Mouse (Mus musculus) midbrain, embryonic 14.5 days (tissue): ENCODE data around the gene Ereg. TPM values are rescaled to one million over a fixed set of nuclear protein-coding genes. Genes with fewer than 3 reads are reported as not detected.

Experiments
- ATAC-seq: fragments of 200-750 bp; cut with Nextera tagmentation; 2 replicates; pipeline ENCODE4 v1.8.0; 2017; ENCODE audit warnings: moderate number of reproducible peaks, moderate library complexity; ENCODE audit not compliant: low FRiP score, low TSS enrichment
- DNase-seq: peaks from one replicate; pipeline ENCODE4 v3.0.0-alpha.2; 2015
- H3K27ac ChIP-seq: fragments of 300-500 bp; sonication (generic); replicated peaks from 2 replicates; pipeline ENCODE4 v1.5.1; 2014; ENCODE audit warnings: mild to moderate bottlenecking, low read depth, low read length, moderate library complexity
- H3K27me3 ChIP-seq: fragments of 300-500 bp; sonication (generic); 2 replicates; pipeline ENCODE4 v1.6.1; 2014; ENCODE audit warnings: low read length, control low read depth, mixed read lengths; ENCODE audit not compliant: control insufficient read depth, insufficient read depth
- H3K36me3 ChIP-seq: fragments of 300-500 bp; sonication (generic); 2 replicates; pipeline ENCODE4 v1.6.1; 2014; ENCODE audit warnings: low read length, control low read depth; ENCODE audit not compliant: control insufficient read depth, insufficient read depth
- H3K4me1 ChIP-seq: fragments of 300-500 bp; sonication (generic); 2 replicates; pipeline ENCODE4 v1.6.1; 2014; ENCODE audit warnings: mild to moderate bottlenecking, antibody characterized with exemption, low read length, control low read depth; ENCODE audit not compliant: control insufficient read depth, insufficient read depth
- H3K4me2 ChIP-seq: fragments of 300-500 bp; sonication (generic); 2 replicates; pipeline ENCODE4 v1.6.1; 2014; ENCODE audit warnings: mild to moderate bottlenecking, low read length, moderate library complexity
- H3K4me3 ChIP-seq: fragments of 300-500 bp; sonication (generic); replicated peaks from 2 replicates; pipeline ENCODE4 v1.5.1; 2014; ENCODE audit warnings: low read depth, low read length
- H3K9ac ChIP-seq: fragments of 300-500 bp; sonication (generic); replicated peaks from 2 replicates; pipeline ENCODE4 v1.6.1; 2014; ENCODE audit warnings: mild to moderate bottlenecking, low read length, moderate library complexity
- H3K9me3 ChIP-seq: fragments of 300-500 bp; sonication (generic); 2 replicates; pipeline ENCODE4 v1.6.1; 2016; ENCODE audit warnings: low read length, control low read depth, mixed read lengths; ENCODE audit not compliant: control insufficient read depth
- WGBS: fragments of 180-500 bp; shearing (Covaris S2); extraction: QIAGEN DNeasy Blood & Tissue Kit; methylation state at CpG from one replicate; pipeline ENCODE4 v1.1.7; 2014; 5-methylcytosine and 5-hydroxymethylcytosine counted together
- polyA plus RNA-seq: library from polyadenylated mRNA; unstranded; fragments of >200 nt; fragmentation: Nextera tagmentation; extraction: Ambion mirVana; gene quantifications from 2 replicates; pipeline ENCODE4 v1.2.1, GENCODE M21; 2014

Gene Ereg
- polyA plus RNA-seq: not detected in 2 replicates

GRCm38 (mm10) chr5:91074450-91074950, at the start of gene Ereg:
Ereg (plus strand) TSS chr5:91074622.
- 1% methylated on average over 25 of the region's 25 CpGs for WGBS
- Histone ChIP-seq H3K36me3 (no peaks in the 10 kb centered on the region), H3K4me2 (peak within 1 kb of the TSS; percentile 64), H3K9me3 (no peaks in the 10 kb centered on the region), H3K9ac (peak within 1 kb of the TSS; percentile 21; the same call in 1 of the 2 replicates), H3K27me3 (no peaks in the 10 kb centered on the region), H3K4me3 (peak within 1 kb of the TSS; percentile 34), H3K27ac (no peak within 1 kb of the TSS), H3K4me1 (peaks cover 6% of the 10 kb centered on the region; the same call in 1 of the 2 replicates)
- ATAC-seq (peak; percentile 62; the same call in 1 of the 2 replicates), DNase-seq (peak; percentile 46)

DNA sequence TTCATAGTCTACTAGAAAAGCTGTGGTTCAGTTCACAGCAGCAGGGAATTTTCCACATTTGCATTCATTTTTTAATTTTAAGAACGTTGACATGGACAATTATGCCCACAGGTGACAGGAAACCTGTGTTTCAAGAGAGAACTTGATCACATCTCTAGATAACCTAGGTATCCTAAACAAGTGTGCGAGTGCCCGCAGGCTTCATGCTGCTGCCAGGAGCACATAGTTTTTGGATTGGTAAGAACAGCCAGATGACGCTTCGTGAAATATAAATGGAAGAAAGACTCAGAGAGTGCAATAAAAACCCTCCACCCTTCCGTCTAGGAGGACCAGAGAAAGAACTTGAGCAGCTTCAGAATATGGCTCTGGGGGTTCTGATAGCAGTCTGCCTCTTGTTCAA, 47.3 kb upstream of the Ereg start, which contains the start of gene Epgn:
Gene Epgn (plus strand): TSS at position 301 of the 400 bp plus-strand sequence.
- Histone ChIP-seq H3K27ac (no peak within 1 kb of the TSS), H3K27me3 (no peaks in the 10 kb centered on the region), H3K9ac (no peak within 1 kb of the TSS), H3K36me3 (no peaks in the 10 kb centered on the region), H3K9me3 (no peaks in the 10 kb centered on the region), H3K4me1 (no peaks in the 10 kb centered on the region), H3K4me3 (no peak within 1 kb of the TSS), H3K4me2 (no peak within 1 kb of the TSS)
- no peak for DNase-seq
- no peak for ATAC-seq
- 87% methylated on average over 6 of the region's 6 CpGs for WGBS

DNA sequence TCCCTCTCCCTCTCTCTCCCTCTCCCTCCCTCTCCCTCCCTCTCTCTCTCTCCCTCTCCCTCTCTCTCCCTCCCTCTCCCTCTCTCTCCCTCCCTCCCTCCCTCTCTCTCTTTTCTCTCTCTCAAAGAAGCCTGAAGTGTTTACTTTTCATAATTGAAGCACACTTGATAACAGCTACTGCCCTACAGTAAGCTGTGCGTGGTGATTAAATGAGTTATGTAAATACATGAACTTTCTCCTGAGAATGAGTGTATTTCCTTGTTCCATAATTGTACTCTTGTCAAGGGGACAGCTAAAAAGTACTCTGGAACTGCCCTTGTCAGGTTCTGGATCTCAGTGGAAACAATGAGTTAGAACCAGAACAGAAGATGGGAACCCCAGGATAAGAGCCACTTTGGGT, 46.6 kb upstream of the Ereg start:
- H3K4me3 ChIP-seq: no peak overlapping the region
- H3K9ac ChIP-seq: no peak overlapping the region
- H3K4me1 ChIP-seq: no peaks in the 10 kb centered on the region
- H3K36me3 ChIP-seq: no peaks in the 10 kb centered on the region
- no peak overlapping the region for H3K4me2 ChIP-seq
- DNase-seq (no peak), ATAC-seq (no peak)
- H3K9me3 ChIP-seq: no peaks in the 10 kb centered on the region
- 76% methylated on average over 1 of the region's 1 CpGs for WGBS
- no peaks in the 10 kb centered on the region for H3K27me3 ChIP-seq
- no peak overlapping the region for H3K27ac ChIP-seq

DNA sequence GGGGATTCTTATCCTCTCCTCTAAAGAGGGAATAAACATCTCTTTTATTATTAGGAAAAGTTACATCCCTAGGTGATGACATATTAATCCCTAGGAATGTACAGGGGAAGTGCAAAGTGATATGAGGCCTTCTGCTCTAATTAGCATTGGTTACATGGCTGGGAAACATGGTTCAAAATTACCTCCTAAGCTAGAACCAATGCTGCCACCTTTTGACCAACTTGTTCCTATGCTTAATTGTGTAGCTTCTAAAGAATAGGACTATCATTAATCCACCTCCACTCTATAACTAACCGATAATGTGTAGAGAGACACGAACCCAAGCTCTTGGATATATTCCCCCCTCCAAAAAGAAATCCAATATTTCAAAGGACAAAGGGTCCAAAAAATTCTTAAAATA, 43.8 kb upstream of the Ereg start:
- no peak for DNase-seq
- no peak overlapping the region for H3K27ac ChIP-seq
- H3K36me3 ChIP-seq: no peaks in the 10 kb centered on the region
- H3K27me3 ChIP-seq: no peaks in the 10 kb centered on the region
- no peaks in the 10 kb centered on the region for H3K9me3 ChIP-seq
- no peaks in the 10 kb centered on the region for H3K4me1 ChIP-seq
- H3K9ac ChIP-seq: no peak overlapping the region
- 88% methylated on average over 2 of the region's 2 CpGs for WGBS
- no peak overlapping the region for H3K4me3 ChIP-seq
- no peak for ATAC-seq
- no peak overlapping the region for H3K4me2 ChIP-seq

DNA sequence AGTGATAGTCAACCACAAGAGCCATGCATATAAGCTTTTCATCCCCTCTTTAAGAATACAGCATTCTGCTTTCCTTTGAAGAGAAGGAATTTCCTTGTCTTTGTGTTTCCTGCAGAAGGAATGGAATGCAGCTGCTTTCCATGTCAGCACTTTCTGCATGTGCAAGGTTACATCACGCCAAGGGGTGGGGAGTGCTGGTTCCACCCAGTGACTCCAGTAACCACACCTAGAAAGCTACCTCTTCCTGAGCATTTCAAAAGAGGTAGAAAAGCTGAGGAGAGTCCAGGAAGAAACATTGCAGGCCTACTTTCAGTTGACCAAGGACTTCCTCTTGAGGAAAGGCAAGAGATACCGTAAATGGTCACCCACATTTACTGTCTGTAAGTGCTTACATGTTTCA, 39.1 kb upstream of the Ereg start:
- 90% methylated on average over 2 of the region's 2 CpGs for WGBS
- DNase-seq (no peak), ATAC-seq (no peak)
- Histone ChIP-seq H3K4me1 (no peaks in the 10 kb centered on the region), H3K9me3 (no peaks in the 10 kb centered on the region), H3K9ac (no peak overlapping the region), H3K4me2 (no peak overlapping the region), H3K36me3 (no peaks in the 10 kb centered on the region), H3K27me3 (no peaks in the 10 kb centered on the region), H3K4me3 (no peak overlapping the region), H3K27ac (no peak overlapping the region)

GRCm38 (mm10) chr5:91036628-91037027, 37.8 kb upstream of the Ereg start:
- Histone ChIP-seq H3K27ac (no peak overlapping the region), H3K9me3 (no peaks in the 10 kb centered on the region), H3K4me1 (no peaks in the 10 kb centered on the region), H3K4me2 (no peak overlapping the region), H3K9ac (no peak overlapping the region), H3K4me3 (no peak overlapping the region), H3K27me3 (no peaks in the 10 kb centered on the region), H3K36me3 (no peaks in the 10 kb centered on the region)
- no peak for ATAC-seq
- DNase-seq: no peak
- WGBS: 95% methylated on average over 4 of the region's 4 CpGs

- no peak overlapping the region for H3K4me3 ChIP-seq
- H3K4me1 ChIP-seq: no peaks in the 10 kb centered on the region
- 50% methylated on average over 2 of the region's 2 CpGs for WGBS
- H3K4me2 ChIP-seq: no peak overlapping the region
- H3K27me3 ChIP-seq: no peaks in the 10 kb centered on the region
- no peak for ATAC-seq
- no peaks in the 10 kb centered on the region for H3K36me3 ChIP-seq
- H3K27ac ChIP-seq: no peak overlapping the region
- H3K9me3 ChIP-seq: no peaks in the 10 kb centered on the region
- H3K9ac ChIP-seq: no peak overlapping the region
- no peak for DNase-seq
Observed at GRCm38 (mm10) chr5:91037756-91038155, 36.7 kb upstream of the Ereg start.

GRCm38 (mm10) chr5:91038547-91038946, 35.9 kb upstream of the Ereg start:
- no peak for ATAC-seq
- 32% methylated on average over 2 of the region's 2 CpGs for WGBS
- H3K9me3 ChIP-seq: no peaks in the 10 kb centered on the region
- no peaks in the 10 kb centered on the region for H3K36me3 ChIP-seq
- H3K4me3 ChIP-seq: no peak overlapping the region
- H3K4me2 ChIP-seq: no peak overlapping the region
- no peak overlapping the region for H3K27ac ChIP-seq
- no peaks in the 10 kb centered on the region for H3K27me3 ChIP-seq
- H3K4me1 ChIP-seq: no peaks in the 10 kb centered on the region
- no peak for DNase-seq
- H3K9ac ChIP-seq: no peak overlapping the region

DNA sequence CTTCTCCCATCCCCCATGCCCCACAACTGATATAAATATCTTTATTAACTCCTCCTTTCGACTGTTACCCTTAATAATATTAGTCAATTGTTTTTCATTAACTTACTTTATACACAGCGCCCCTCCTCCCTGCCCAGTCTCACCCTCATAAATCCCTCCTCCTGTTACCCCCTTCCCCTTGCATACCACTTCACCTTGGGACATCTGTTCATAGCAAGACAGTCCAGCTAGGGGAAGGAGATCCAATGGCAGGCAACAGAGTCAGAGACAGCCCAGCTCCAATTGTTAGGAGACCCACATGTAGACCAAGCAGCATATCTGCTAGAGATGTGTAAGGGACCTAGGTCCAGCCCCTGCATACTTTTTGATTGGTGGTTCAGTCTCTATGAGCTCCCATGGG, 35.5 kb upstream of the Ereg start:
- Histone ChIP-seq H3K27ac (no peak overlapping the region), H3K9me3 (no peaks in the 10 kb centered on the region), H3K9ac (no peak overlapping the region), H3K36me3 (no peaks in the 10 kb centered on the region), H3K4me3 (no peak overlapping the region), H3K4me1 (no peaks in the 10 kb centered on the region), H3K27me3 (no peaks in the 10 kb centered on the region), H3K4me2 (no peak overlapping the region)
- DNase-seq (no peak), ATAC-seq (no peak)
- 84% methylated on average over 2 of the region's 2 CpGs for WGBS
